Mouse (Mus musculus): Measurements from ENCODE around the gene Smyd3. TPM values are rescaled to one million over a fixed set of nuclear protein-coding genes. Genes with fewer than 3 reads are reported as not detected.

Smyd3 gene
- polyA plus RNA-seq, 1 experiment from 2014 or later, result 18.9 TPM

DNA sequence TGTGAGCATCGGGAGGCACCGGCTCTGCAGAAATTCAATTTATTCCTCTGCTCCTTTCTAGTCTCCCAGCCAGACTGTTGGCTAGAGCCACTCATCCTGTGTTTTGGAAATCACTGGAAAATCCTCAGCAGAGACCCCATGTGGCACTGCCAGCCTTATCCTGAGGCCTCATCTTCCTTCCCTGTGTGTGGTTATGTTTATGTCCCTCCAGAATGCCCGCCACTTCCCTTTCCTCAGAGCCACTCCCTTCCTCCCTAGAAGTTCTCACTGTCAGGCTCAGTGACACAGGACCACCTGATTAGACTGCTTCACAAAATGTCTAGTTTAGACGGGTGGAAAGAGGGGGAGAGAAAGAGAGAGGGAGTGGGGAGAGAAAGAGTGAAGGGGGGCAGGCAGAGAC lies 526.4 kb downstream of the Smyd3 start:
- Histone ChIP-seq H3K27me3 (ENCODE audit: control insufficient read depth, insufficient read depth, low read length) (no peaks in the 10 kb centered on the region), H3K9me3 (replicated peaks; ENCODE audit: control insufficient read depth, low read length) (no peaks in the 10 kb centered on the region), H3K4me1 (ENCODE audit: control insufficient read depth, insufficient read depth, low read length) (no peaks in the 10 kb centered on the region), H3K9ac (ENCODE audit: low read length) (no peak overlapping the region), H3K36me3 (ENCODE audit: control insufficient read depth, insufficient read depth, low read length) (no peaks in the 10 kb centered on the region), H3K4me2 (ENCODE audit: low read depth, low read length) (no peak overlapping the region), H3K4me3 (replicated peaks; ENCODE audit: low read length) (no peak overlapping the region), H3K27ac (ENCODE audit: low read length) (no peak overlapping the region)
- 38% methylated on average over 4 of the region's 4 CpGs for WGBS
- ATAC-seq (ENCODE audit: insufficient read depth, low FRiP score), result no peak

DNA sequence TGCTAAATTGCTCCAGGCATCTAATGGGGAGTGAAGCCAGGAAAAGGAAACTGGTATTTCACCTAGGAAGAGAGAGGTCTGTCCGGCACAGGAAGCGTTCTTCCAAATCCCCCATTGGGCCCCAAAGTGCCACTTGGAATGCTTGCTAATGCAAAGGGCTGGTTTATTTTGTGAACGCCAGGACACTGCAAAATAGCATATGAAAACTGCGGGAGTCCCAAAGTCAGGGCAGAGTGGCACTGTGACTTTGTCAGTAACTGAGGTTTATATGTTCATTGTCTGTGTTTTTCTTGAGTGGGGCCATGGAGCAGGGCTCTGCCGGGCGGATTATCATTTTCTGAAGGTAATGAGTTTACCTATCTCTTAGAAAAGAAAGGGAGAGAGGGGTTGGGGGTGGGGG lies 526.8 kb downstream of the Smyd3 start:
- no peaks in the 10 kb centered on the region for H3K9me3 ChIP-seq (replicated peaks; ENCODE audit: control insufficient read depth, low read length)
- no peak for ATAC-seq (ENCODE audit: insufficient read depth, low FRiP score)
- H3K27me3 ChIP-seq (ENCODE audit: control insufficient read depth, insufficient read depth, low read length), result no peaks in the 10 kb centered on the region
- H3K36me3 ChIP-seq (ENCODE audit: control insufficient read depth, insufficient read depth, low read length), result no peaks in the 10 kb centered on the region
- H3K27ac ChIP-seq (ENCODE audit: low read length), result no peak overlapping the region
- 64% methylated on average over 6 of the region's 6 CpGs for WGBS
- H3K4me2 ChIP-seq (ENCODE audit: low read depth, low read length), result no peak overlapping the region
- no peak overlapping the region for H3K4me3 ChIP-seq (replicated peaks; ENCODE audit: low read length)
- H3K4me1 ChIP-seq (ENCODE audit: control insufficient read depth, insufficient read depth, low read length), result no peaks in the 10 kb centered on the region
- no peak overlapping the region for H3K9ac ChIP-seq (ENCODE audit: low read length)

DNA sequence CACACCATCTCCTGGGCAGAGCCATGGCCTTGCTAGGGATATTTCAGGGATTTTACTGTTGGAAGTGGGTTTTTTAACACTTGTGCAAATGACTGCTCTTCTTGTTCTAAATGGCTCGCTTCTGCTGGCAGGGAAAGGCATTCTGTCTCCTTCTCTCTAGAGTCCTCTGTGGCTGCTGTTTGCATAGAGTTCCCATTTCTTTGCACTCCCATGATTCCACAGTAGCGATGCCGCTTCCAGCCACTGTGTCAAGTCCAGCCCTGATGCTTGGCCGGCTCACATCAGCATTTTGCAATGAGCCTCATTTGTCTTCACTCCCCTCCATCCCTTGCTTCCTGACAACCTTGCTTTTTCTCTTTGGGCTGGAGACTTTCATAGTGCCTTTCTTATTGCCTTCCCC lies 528.4 kb downstream of the Smyd3 start:
- Histone ChIP-seq H3K4me3 (replicated peaks; ENCODE audit: low read length) (no peak overlapping the region), H3K27ac (ENCODE audit: low read length) (no peak overlapping the region), H3K9me3 (replicated peaks; ENCODE audit: control insufficient read depth, low read length) (no peaks in the 10 kb centered on the region), H3K4me1 (ENCODE audit: control insufficient read depth, insufficient read depth, low read length) (no peaks in the 10 kb centered on the region), H3K36me3 (ENCODE audit: control insufficient read depth, insufficient read depth, low read length) (no peaks in the 10 kb centered on the region), H3K4me2 (ENCODE audit: low read depth, low read length) (no peak overlapping the region), H3K27me3 (ENCODE audit: control insufficient read depth, insufficient read depth, low read length) (no peaks in the 10 kb centered on the region), H3K9ac (ENCODE audit: low read length) (no peak overlapping the region)
- 69% methylated on average over 4 of the region's 4 CpGs for WGBS
- no peak for ATAC-seq (ENCODE audit: insufficient read depth, low FRiP score)

DNA sequence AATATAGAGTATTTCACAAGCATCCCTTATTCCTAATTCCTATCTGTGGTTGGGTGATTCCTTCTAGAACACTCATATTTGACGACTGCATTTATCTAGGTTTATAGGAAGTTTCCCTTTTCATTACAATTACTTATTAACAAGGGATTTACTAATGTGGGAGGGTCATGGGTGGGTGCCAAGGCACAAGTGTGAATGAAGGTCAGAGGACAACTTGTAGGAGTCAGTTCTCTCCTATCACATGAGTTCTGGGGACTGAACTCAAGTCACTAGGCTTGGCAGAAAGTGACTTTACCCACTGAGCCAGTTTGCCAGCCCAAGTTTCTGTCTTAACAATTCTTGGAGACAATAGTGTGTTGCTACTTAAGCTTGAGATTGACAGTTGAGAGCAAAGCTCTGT lies 529.7 kb downstream of the Smyd3 start:
- WGBS, result 55% methylated on average over 1 of the region's 1 CpGs
- H3K4me2 ChIP-seq (ENCODE audit: low read depth, low read length), result no peak overlapping the region

DNA sequence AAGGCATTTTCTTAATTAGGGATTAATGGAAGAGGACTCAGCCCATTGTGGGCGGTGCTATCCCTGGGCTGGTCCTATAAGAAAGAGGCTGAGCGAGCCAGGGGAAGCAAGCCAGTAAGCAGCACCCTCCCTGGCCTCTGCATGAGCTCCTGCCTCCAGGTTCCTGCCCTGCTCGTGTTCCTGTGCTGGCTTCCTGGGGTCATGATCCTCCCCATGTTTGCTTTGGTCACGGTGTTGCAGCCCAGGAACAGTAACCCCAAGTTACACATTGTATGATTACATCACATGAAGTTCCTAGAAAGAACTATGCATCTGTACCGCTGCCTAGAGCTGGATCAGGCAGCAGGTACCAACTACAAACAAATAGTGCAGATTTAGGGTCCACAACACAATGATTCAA lies 536.2 kb downstream of the Smyd3 start:
- no peak overlapping the region for H3K27ac ChIP-seq (ENCODE audit: low read length)
- H3K9ac ChIP-seq (ENCODE audit: low read length), result no peak overlapping the region
- H3K36me3 ChIP-seq (ENCODE audit: control insufficient read depth, insufficient read depth, low read length), result no peaks in the 10 kb centered on the region
- no peak overlapping the region for H3K4me2 ChIP-seq (ENCODE audit: low read depth, low read length)
- 72% methylated on average over 5 of the region's 5 CpGs for WGBS
- H3K27me3 ChIP-seq (ENCODE audit: control insufficient read depth, insufficient read depth, low read length), result no peaks in the 10 kb centered on the region
- peaks cover 13% of the 10 kb centered on the region for H3K4me1 ChIP-seq (ENCODE audit: control insufficient read depth, insufficient read depth, low read length)
- no peaks in the 10 kb centered on the region for H3K9me3 ChIP-seq (replicated peaks; ENCODE audit: control insufficient read depth, low read length)
- no peak for ATAC-seq (ENCODE audit: insufficient read depth, low FRiP score)
- no peak overlapping the region for H3K4me3 ChIP-seq (replicated peaks; ENCODE audit: low read length)

More for the DNA sequence above, 529.7 kb downstream of the Smyd3 start:
- ATAC-seq (ENCODE audit: insufficient read depth, low FRiP score), result no peak
- H3K9me3 ChIP-seq (replicated peaks; ENCODE audit: control insufficient read depth, low read length), result no peaks in the 10 kb centered on the region
- H3K36me3 ChIP-seq (ENCODE audit: control insufficient read depth, insufficient read depth, low read length), result no peaks in the 10 kb centered on the region
- H3K27ac ChIP-seq (ENCODE audit: low read length), result no peak overlapping the region
- no peak overlapping the region for H3K9ac ChIP-seq (ENCODE audit: low read length)
- H3K4me1 ChIP-seq (ENCODE audit: control insufficient read depth, insufficient read depth, low read length), result no peaks in the 10 kb centered on the region
- H3K4me3 ChIP-seq (replicated peaks; ENCODE audit: low read length), result no peak overlapping the region
- no peaks in the 10 kb centered on the region for H3K27me3 ChIP-seq (ENCODE audit: control insufficient read depth, insufficient read depth, low read length)

DNA sequence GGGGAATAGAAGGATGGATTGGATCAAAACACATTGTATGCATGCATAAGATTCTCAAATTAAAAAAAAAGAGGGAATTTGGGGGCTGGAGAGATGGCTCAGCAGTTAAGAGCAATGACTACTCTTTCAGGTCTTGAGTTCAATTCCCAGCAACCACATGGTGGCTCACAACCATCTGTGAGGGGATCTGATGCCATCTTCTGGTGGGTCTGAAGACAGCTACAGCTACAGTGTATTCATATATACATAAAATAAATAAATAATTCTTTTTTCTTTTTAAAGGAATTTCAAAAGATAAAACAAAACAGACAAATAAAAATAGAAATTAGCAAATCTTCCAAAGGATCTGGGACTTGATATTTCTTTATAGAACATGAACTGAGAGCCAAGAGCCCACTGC lies 537.7 kb downstream of the Smyd3 start:
- Histone ChIP-seq H3K9me3 (replicated peaks; ENCODE audit: control insufficient read depth, low read length) (no peaks in the 10 kb centered on the region), H3K27me3 (ENCODE audit: control insufficient read depth, insufficient read depth, low read length) (no peaks in the 10 kb centered on the region), H3K4me3 (replicated peaks; ENCODE audit: low read length) (no peak overlapping the region), H3K4me1 (ENCODE audit: control insufficient read depth, insufficient read depth, low read length) (peaks cover 13% of the 10 kb centered on the region), H3K4me2 (ENCODE audit: low read depth, low read length) (no peak overlapping the region), H3K9ac (ENCODE audit: low read length) (no peak overlapping the region), H3K36me3 (ENCODE audit: control insufficient read depth, insufficient read depth, low read length) (no peaks in the 10 kb centered on the region), H3K27ac (ENCODE audit: low read length) (no peak overlapping the region)
- no peak for ATAC-seq (ENCODE audit: insufficient read depth, low FRiP score)

DNA sequence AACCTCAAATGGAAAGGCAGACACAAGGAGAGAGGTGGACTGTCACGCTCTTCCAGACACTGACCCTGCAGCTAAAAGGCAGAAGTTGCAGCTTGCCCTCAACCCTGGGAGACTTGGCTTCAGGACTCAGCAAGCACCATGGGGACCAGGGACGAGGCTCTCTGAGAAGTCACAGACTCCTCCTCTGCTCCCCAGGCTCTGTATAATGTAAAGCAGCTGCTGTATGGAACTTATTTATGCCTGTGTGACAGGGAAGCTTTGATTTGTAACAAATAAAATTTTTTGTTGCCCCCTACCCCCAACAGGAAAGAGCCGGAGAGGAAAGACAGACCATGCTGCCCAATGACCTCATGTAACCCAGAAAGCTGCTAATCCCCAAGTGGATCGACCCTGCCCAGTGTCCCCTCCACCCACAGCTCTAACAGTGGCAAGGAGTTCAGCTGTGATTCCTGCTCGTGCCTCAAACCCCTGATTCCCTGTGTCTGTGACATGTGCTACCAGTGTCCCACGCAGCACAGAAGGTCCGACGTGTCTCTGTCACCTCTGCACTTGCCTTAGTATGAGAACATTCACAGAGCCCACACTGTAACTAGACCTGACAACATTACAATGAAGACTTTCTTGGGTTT lies 539.1 kb downstream of the Smyd3 start:
- Histone ChIP-seq H3K36me3 (ENCODE audit: control insufficient read depth, insufficient read depth, low read length) (no peaks in the 10 kb centered on the region), H3K4me1 (ENCODE audit: control insufficient read depth, insufficient read depth, low read length) (peaks cover 13% of the 10 kb centered on the region), H3K27ac (ENCODE audit: low read length) (no peak overlapping the region), H3K9ac (ENCODE audit: low read length) (no peak overlapping the region), H3K4me3 (replicated peaks; ENCODE audit: low read length) (no peak overlapping the region), H3K4me2 (ENCODE audit: low read depth, low read length) (no peak overlapping the region), H3K27me3 (ENCODE audit: control insufficient read depth, insufficient read depth, low read length) (no peaks in the 10 kb centered on the region), H3K9me3 (replicated peaks; ENCODE audit: control insufficient read depth, low read length) (no peaks in the 10 kb centered on the region)
- WGBS, result 42% methylated on average over 8 of the region's 8 CpGs
- peak; percentile 42; the same call in 1 of the 2 replicates for ATAC-seq (ENCODE audit: insufficient read depth, low FRiP score)

DNA sequence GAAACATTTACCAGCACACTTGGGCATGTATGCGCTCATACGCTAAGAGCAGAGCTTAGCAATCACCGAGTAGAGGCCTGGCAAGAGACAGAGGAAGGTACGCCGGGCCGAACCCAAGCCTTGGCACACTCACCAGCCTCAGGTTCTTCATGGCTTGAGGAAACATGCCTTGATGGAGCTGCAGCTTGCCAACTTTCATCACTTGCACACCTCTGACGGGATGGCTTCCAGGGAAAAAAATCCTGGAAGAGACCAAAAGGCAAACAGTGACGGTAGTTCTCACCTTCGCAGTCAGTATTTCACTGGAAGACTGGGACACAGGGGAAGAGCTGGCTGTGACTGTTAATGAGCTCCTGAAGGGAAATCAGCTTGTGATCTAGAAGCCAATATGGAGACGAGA lies 545.8 kb downstream of the Smyd3 start:
- Histone ChIP-seq H3K9me3 (replicated peaks; ENCODE audit: control insufficient read depth, low read length) (no peaks in the 10 kb centered on the region), H3K4me3 (replicated peaks; ENCODE audit: low read length) (no peak overlapping the region), H3K27me3 (ENCODE audit: control insufficient read depth, insufficient read depth, low read length) (no peaks in the 10 kb centered on the region), H3K4me2 (ENCODE audit: low read depth, low read length) (no peak overlapping the region), H3K9ac (ENCODE audit: low read length) (no peak overlapping the region), H3K4me1 (ENCODE audit: control insufficient read depth, insufficient read depth, low read length) (no peaks in the 10 kb centered on the region), H3K27ac (ENCODE audit: low read length) (no peak overlapping the region), H3K36me3 (ENCODE audit: control insufficient read depth, insufficient read depth, low read length) (no peaks in the 10 kb centered on the region)
- no peak for ATAC-seq (ENCODE audit: insufficient read depth, low FRiP score)
- WGBS, result 93% methylated on average over 10 of the region's 10 CpGs

DNA sequence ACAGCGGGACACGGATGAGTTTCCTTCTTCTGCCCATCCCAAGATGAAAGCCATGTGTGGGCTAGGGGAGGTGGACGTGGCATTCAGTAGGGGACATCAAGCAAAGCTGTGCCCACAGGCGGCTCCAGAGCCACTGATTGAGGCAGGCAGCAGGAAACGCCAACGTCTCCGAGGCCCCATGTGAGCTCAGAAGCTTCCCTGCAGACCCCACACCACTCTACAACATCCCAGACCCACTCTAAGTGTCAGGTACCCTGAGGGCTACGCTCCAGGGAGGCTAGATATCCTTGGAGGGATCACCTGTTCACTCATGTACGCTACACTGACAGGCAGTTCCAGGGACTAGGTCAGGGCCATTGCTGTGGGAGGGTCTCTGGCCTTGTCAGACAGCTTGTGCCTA lies 556.2 kb downstream of the Smyd3 start:
- H3K4me3 ChIP-seq (replicated peaks; ENCODE audit: low read length), result no peak overlapping the region
- WGBS, result 84% methylated on average over 9 of the region's 9 CpGs
- ATAC-seq (ENCODE audit: insufficient read depth, low FRiP score), result no peak

More for the DNA sequence above, 556.2 kb downstream of the Smyd3 start:
- H3K36me3 ChIP-seq (ENCODE audit: control insufficient read depth, insufficient read depth, low read length), result no peaks in the 10 kb centered on the region
- no peak overlapping the region for H3K9ac ChIP-seq (ENCODE audit: low read length)
- no peak overlapping the region for H3K4me2 ChIP-seq (ENCODE audit: low read depth, low read length)
- no peak overlapping the region for H3K27ac ChIP-seq (ENCODE audit: low read length)
- no peaks in the 10 kb centered on the region for H3K4me1 ChIP-seq (ENCODE audit: control insufficient read depth, insufficient read depth, low read length)
- H3K9me3 ChIP-seq (replicated peaks; ENCODE audit: control insufficient read depth, low read length), result no peaks in the 10 kb centered on the region
- H3K27me3 ChIP-seq (ENCODE audit: control insufficient read depth, insufficient read depth, low read length), result no peaks in the 10 kb centered on the region

All from stomach, embryonic 16.5 days (tissue).